Mouse (Mus musculus) G1E (cell line): Measurements from ENCODE around the gene Prpf4.

Experiments
- CTCF ChIP-seq: IDR thresholded peaks from 2 replicates; pipeline ENCODE4 v1.5.1; 2012; ENCODE audit warnings: low read depth, low read length, inconsistent platforms, mixed read lengths
- GATA1 ChIP-seq: IDR thresholded peaks from 2 replicates; pipeline ENCODE4 v1.6.1; 2012; ENCODE audit warnings: borderline replicate concordance, low read length, inconsistent platforms, mixed read lengths

- TF ChIP-seq CTCF: no peak
- no peak for TF ChIP-seq GATA1
These were observed 22.9 kb downstream of the Prpf4 start for GRCm38 (mm10) chr4:62431522-62431921.
